Mouse (Mus musculus) liver, embryonic 11.5 days (tissue): ENCODE results near the gene Sh3bp1. TPM values are rescaled to one million over a fixed set of nuclear protein-coding genes. Genes with fewer than 3 reads are reported as not detected.
"Not testable (repeated sequence)": the region's sequence is repeated elsewhere in the genome, so short reads cannot be mapped to it uniquely, and the experiment has no call there.

Experiments
- ATAC-seq: fragments of 200-750 bp; cut with Nextera tagmentation; replicated peaks from 2 replicates; pipeline ENCODE4 v1.8.0; 2017; ENCODE audit warnings: moderate number of reproducible peaks, mild to moderate bottlenecking, moderate TSS enrichment, moderate library complexity; ENCODE audit not compliant: low FRiP score
- DNase-seq: peaks from one replicate; pipeline ENCODE4 v3.0.0-alpha.2; 2017; ENCODE audit warnings: low spot score
- H3K27ac ChIP-seq: fragments of 300-500 bp; sonication (generic); 2 replicates; pipeline ENCODE4 v1.5.1; 2014; ENCODE audit warnings: mild to moderate bottlenecking, low read depth, low read length, control low read depth
- H3K27me3 ChIP-seq: fragments of 300-500 bp; sonication (generic); replicated peaks from 2 replicates; pipeline ENCODE4 v1.6.1; 2014; ENCODE audit warnings: low read length, mixed read lengths; ENCODE audit not compliant: control insufficient read depth, insufficient read depth
- H3K36me3 ChIP-seq: fragments of 300-500 bp; sonication (generic); 2 replicates; pipeline ENCODE4 v1.6.1; 2014; ENCODE audit warnings: mild to moderate bottlenecking, low read length, moderate library complexity, mixed read lengths; ENCODE audit not compliant: control insufficient read depth, insufficient read depth
- H3K4me1 ChIP-seq: fragments of 300-500 bp; sonication (generic); replicated peaks from 2 replicates; pipeline ENCODE4 v1.6.1; 2014; ENCODE audit warnings: low read length, mixed read lengths; ENCODE audit not compliant: control insufficient read depth, insufficient read depth
- H3K4me2 ChIP-seq: fragments of 300-500 bp; sonication (generic); 2 replicates; pipeline ENCODE4 v1.6.1; 2014; ENCODE audit warnings: mild to moderate bottlenecking, control low read depth, moderate library complexity
- H3K4me3 ChIP-seq: fragments of 300-500 bp; sonication (generic); 2 replicates; pipeline ENCODE4 v1.5.1; 2014; ENCODE audit warnings: low read depth, low read length, control low read depth
- H3K9ac ChIP-seq: fragments of 300-500 bp; sonication (generic); 2 replicates; pipeline ENCODE4 v1.6.1; 2014; ENCODE audit warnings: low read depth, low read length, control low read depth
- H3K9me3 ChIP-seq: fragments of 300-500 bp; sonication (generic); 2 replicates; pipeline ENCODE4 v1.6.1; 2016; ENCODE audit warnings: low read length, inconsistent platforms, mixed read lengths; ENCODE audit not compliant: control insufficient read depth
- WGBS: fragments of 180-500 bp; shearing (Covaris S2); extraction: QIAGEN DNeasy Blood & Tissue Kit; methylation state at CpG from one replicate; pipeline ENCODE4 v1.1.7; 2014; 5-methylcytosine and 5-hydroxymethylcytosine counted together
- polyA plus RNA-seq: library from polyadenylated mRNA; unstranded; fragments of >200 nt; fragmentation: Nextera tagmentation; extraction: Ambion mirVana; gene quantifications from 2 replicates; pipeline ENCODE4 v1.2.1, GENCODE M21; 2014

Sh3bp1 gene
- polyA plus RNA-seq, 1 experiment from 2014 or later, result 69.4 TPM

- Histone ChIP-seq H3K36me3 (peaks cover 3% of the 10 kb centered on the region; the same call in 1 of the 2 replicates), H3K9ac (no peak overlapping the region), H3K27me3 (no peaks in the 10 kb centered on the region), H3K4me2 (peak overlapping the region; percentile 97), H3K9me3 (no peaks in the 10 kb centered on the region), H3K4me3 (peak overlapping the region; percentile 67; the same call in 1 of the 2 replicates), H3K4me1 (peaks cover 21% of the 10 kb centered on the region), H3K27ac (peak overlapping the region; percentile 95)
- no peak for DNase-seq
- no peak for ATAC-seq
- 84% methylated on average over 5 of the region's 5 CpGs for WGBS
Observed at GRCm38 (mm10) chr15:78875537-78875936, 24.0 kb upstream of the Sh3bp1 start.

GRCm38 (mm10) chr15:78876258-78876696 lies 23.3 kb upstream of the Sh3bp1 start:
- Histone ChIP-seq H3K9me3 (no peaks in the 10 kb centered on the region), H3K27ac (peak overlapping the region; percentile 95), H3K27me3 (no peaks in the 10 kb centered on the region), H3K36me3 (peaks cover 4% of the 10 kb centered on the region; the same call in 1 of the 2 replicates), H3K4me1 (peaks cover 21% of the 10 kb centered on the region), H3K4me3 (peak overlapping the region; percentile 67), H3K4me2 (peak overlapping the region; percentile 97), H3K9ac (peak overlapping the region; percentile 90)
- DNase-seq (peak; percentile 77), ATAC-seq (peak; percentile 39)
- 2% methylated on average over 17 of the region's 17 CpGs for WGBS

GRCm38 (mm10) chr15:78876991-78877809 lies 22.4 kb upstream of the Sh3bp1 start, which contains the start of gene Gga1:
Gene Gga1, plus strand, starts transcription at chr15:78877190.
- ATAC-seq (peak; percentile 91), DNase-seq (peak; percentile 94)
- H3K4me2 ChIP-seq, result peak within 1 kb of the TSS; percentile 97
- WGBS, result under 1% methylated on average over 83 of the region's 95 CpGs
- H3K27me3 ChIP-seq, result no peaks in the 10 kb centered on the region
- peaks cover 21% of the 10 kb centered on the region for H3K4me1 ChIP-seq
- peaks cover 12% of the 10 kb centered on the region; the same call in 1 of the 2 replicates for H3K36me3 ChIP-seq
- peak within 1 kb of the TSS; percentile 90 for H3K9ac ChIP-seq
- peak within 1 kb of the TSS; percentile 67 for H3K4me3 ChIP-seq
- H3K9me3 ChIP-seq, result no peaks in the 10 kb centered on the region
- peak within 1 kb of the TSS; percentile 95 for H3K27ac ChIP-seq

GRCm38 (mm10) chr15:78877810-78878390 lies 21.7 kb upstream of the Sh3bp1 start:
- under 1% methylated on average over 17 of the region's 17 CpGs for WGBS
- H3K4me3 ChIP-seq, result peak overlapping the region; percentile 67
- H3K4me2 ChIP-seq, result peak overlapping the region; percentile 97
- no peak; the same call in 1 of the 2 replicates for ATAC-seq
- H3K36me3 ChIP-seq, result peaks cover 13% of the 10 kb centered on the region; the same call in 1 of the 2 replicates
- peak overlapping the region; percentile 90 for H3K9ac ChIP-seq
- DNase-seq, result no peak
- H3K27me3 ChIP-seq, result no peaks in the 10 kb centered on the region
- H3K27ac ChIP-seq, result peak overlapping the region; percentile 95
- H3K9me3 ChIP-seq, result no peaks in the 10 kb centered on the region
- H3K4me1 ChIP-seq, result peaks cover 21% of the 10 kb centered on the region

- not testable (repeated sequence) for H3K9ac ChIP-seq, H3K9me3 ChIP-seq, H3K27me3 ChIP-seq, H3K4me3 ChIP-seq, ATAC-seq, DNase-seq
- Histone ChIP-seq H3K36me3 (peaks cover 22% of the 10 kb centered on the region; the same call in 1 of the 2 replicates), H3K4me1 (peaks cover 23% of the 10 kb centered on the region), H3K4me2 (peak overlapping the region; percentile 97), H3K27ac (0 out of 2 replicates have a peak overlapping the region, but pooled peaks have one; percentile 17)
- WGBS, result 31% methylated on average over 7 of the region's 7 CpGs
Observed at GRCm38 (mm10) chr15:78878792-78879516, 20.6 kb upstream of the Sh3bp1 start.

GRCm38 (mm10) chr15:78880432-78880831 lies 19.1 kb upstream of the Sh3bp1 start:
- no peaks in the 10 kb centered on the region for H3K27me3 ChIP-seq
- H3K9ac ChIP-seq, result 0 out of 2 replicates have a peak overlapping the region, but pooled peaks have one; percentile 7
- H3K9me3 ChIP-seq, result no peaks in the 10 kb centered on the region
- H3K4me1 ChIP-seq, result peaks cover 23% of the 10 kb centered on the region
- 96% methylated on average over 8 of the region's 8 CpGs for WGBS
- no peak for ATAC-seq
- DNase-seq, result no peak
- no peak overlapping the region for H3K27ac ChIP-seq
- H3K4me2 ChIP-seq, result no peak overlapping the region
- H3K36me3 ChIP-seq, result peaks cover 35% of the 10 kb centered on the region
- no peak overlapping the region for H3K4me3 ChIP-seq

- WGBS, result 83% methylated on average over 3 of the region's 3 CpGs
- Histone ChIP-seq H3K4me3 (no peak overlapping the region), H3K9me3 (no peaks in the 10 kb centered on the region), H3K4me2 (no peak overlapping the region), H3K9ac (no peak overlapping the region), H3K36me3 (peaks cover 43% of the 10 kb centered on the region), H3K4me1 (peaks cover 13% of the 10 kb centered on the region), H3K27ac (no peak overlapping the region), H3K27me3 (no peaks in the 10 kb centered on the region)
- DNase-seq (no peak), ATAC-seq (no peak)
Observed at GRCm38 (mm10) chr15:78881828-78882227, 17.7 kb upstream of the Sh3bp1 start.

- Histone ChIP-seq H3K4me3 (no peak overlapping the region), H3K9ac (peak overlapping the region; percentile 38; the same call in 1 of the 2 replicates), H3K4me1 (peaks cover 41% of the 10 kb centered on the region), H3K27ac (peak overlapping the region; percentile 8; the same call in 1 of the 2 replicates), H3K36me3 (peaks cover 30% of the 10 kb centered on the region), H3K9me3 (no peaks in the 10 kb centered on the region), H3K4me2 (no peak overlapping the region), H3K27me3 (no peaks in the 10 kb centered on the region)
- WGBS, result 34% methylated on average over 13 of the region's 13 CpGs
- DNase-seq, result no peak
- ATAC-seq, result peak; percentile 34; the same call in 1 of the 2 replicates
Observed at GRCm38 (mm10) chr15:78889401-78889853, 10.1 kb upstream of the Sh3bp1 start.
